Mouse (Mus musculus) megakaryocyte progenitor cell, adult 5-6 weeks (primary cell): ENCODE data around the gene Fam69a. TPM values are rescaled to one million over a fixed set of nuclear protein-coding genes. Genes with fewer than 3 reads are reported as not detected.
"Not testable (repeated sequence)": the region's sequence is repeated elsewhere in the genome, so short reads cannot be mapped to it uniquely, and the experiment has no call there.

Experiments
- ATAC-seq: replicated peaks from 2 replicates; pipeline ENCODE4 v1.8.0; 2016; ENCODE audit warnings: mild to moderate bottlenecking, moderate TSS enrichment, inconsistent platforms; ENCODE audit not compliant: poor library complexity
- total RNA-seq, 2 experiments: library from RNA; stranded (forward) in 1 of 2; stranded (reverse) in 1 of 2; fragments of 157-497, 149-512 nt in 1 of 2; fragments of 200-1000 nt in 1 of 2; gene quantifications; 2 replicates each; pipeline versions ENCODE4 v1.2.3 to v1.2.4; 2015 to 2017

Fam69a gene
- total RNA-seq, 2 experiments from 2014 or later = 27.8 to 48.4 TPM

DNA sequence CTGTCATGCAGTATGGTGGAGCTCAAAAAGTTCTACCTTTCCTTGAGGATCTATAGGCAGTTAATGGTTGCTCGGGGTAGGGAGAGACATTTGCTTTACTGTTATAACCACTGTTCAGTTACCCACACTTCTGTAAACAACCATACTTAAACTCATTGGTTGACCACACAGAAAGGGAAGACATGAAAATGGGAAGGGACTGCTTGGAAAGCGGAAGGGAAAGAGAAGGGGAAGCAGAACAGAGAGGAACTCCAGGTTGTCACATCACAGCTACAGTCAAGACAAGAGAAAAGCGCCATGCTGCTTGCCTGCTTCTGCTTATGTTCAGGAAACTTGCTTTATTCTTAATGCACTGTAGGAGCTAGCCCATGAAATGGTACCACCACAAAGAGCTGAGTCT, 37.3 kb downstream of the Fam69a start:
- ATAC-seq = peak; percentile 78

DNA sequence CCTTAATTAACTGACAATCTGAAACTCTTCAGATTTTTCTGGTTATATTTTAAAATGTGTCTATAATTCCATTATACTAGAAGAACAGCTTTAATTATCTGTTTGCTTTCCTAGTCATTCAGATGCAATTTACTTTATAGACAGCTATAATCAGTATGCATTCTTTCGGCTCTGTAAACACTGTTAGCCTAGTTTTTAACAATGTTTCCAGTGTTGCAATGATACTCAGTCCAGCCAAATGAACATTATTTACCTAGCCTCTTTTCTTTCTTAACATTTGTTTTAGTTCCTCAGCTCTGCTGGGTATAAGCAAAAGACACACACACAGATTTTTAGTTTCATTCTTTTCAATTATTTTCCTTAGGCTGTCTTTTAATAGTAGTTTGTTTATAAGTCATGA, 38.0 kb downstream of the Fam69a start:
- ATAC-seq = no peak

DNA sequence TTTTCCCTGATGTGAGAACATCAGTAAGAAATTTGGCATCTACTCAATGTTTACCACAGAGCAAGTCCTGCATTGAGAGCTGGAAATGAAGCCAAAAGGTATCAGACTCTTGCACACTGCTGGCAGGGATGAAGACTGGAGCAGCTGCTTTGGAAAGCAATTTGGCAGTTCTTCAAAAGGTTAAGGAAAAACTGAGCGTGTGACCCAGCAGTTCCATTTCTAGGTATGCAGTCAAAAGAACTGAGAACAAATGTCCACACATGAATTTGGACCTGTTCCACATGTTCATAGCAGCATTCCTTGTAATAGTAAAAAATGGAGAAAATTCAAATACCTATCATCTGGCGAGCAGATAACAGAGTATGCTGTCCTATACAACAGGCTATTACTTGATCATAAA, 39.3 kb downstream of the Fam69a start:
- peak; percentile 6; the same call in 1 of the 2 replicates for ATAC-seq

DNA sequence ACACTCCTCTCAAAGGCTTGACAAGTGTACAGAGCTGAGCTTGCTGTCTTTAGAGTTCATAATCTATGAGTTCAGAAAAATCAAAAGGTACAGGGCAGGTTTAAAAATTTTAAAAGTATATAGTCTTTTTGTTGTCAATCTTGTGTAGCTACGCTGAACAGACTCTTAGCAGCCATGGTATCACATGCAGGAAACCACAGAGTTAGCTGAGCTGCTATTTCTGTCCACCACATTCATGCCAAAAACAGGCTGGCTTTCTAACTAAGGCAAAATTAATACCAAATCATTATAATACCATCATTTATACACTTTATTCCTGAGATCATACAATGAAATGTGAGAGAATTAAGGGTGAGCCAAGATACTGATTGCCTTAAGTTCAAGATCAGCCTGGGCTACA, 40.4 kb downstream of the Fam69a start:
- ATAC-seq = no peak

DNA sequence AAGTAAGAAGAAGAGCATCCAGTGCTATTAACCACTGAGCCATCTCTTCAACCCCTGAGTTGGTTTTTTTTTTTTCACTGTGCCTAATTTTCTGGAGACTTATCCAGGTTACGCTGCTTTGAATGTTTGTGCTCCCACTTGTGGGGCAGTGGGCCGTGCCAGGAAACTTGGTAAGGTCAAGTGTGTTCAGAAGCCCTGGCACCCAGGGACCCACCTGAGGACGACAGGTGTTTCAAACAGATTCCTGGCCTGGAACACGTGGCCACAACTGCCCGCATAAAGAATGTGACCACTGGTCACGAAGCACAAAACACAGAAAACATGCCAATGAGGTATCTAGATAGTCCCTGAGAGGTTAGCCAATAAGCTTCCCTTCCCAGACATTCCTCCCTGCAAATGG, 43.4 kb downstream of the Fam69a start:
- ATAC-seq = no peak

DNA sequence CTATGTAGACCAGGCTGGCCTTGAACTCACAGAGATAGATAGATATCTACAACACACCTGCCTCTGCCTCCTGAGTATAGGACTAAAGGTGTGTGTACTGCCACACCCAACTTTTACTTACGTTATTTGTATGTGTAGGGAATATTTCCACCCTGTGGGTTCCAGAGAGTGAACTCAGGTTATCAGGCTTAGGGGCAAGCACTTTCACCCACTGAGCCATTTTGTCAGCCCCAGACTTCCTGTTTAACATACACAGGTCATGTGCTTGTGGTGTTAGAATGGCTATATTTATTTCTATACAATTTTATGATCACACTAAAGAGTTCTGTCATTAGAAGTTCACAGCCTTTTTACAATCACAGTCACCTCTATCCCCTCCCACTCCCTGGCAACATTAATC, 43.9 kb downstream of the Fam69a start:
- no peak for ATAC-seq

DNA sequence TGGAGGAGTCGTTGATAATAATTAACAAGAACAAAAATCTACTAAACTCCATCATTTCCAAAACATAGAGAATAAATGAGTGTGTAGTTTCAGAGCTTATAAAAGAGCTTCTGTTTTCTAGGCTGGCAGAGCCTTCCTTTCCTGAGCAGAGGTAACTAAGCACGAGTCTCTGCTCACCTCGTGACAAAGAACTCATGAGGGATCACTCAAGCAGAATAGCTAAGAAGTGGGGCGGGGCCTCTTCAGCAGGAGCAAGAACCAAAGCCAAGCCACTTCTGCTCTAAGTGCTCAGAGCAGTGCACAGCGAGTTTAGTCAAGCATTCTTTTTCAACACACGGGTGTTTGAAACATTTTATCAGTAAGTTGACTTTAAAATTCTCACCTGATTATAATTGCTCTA, 45.7 kb downstream of the Fam69a start:
- no peak for ATAC-seq

DNA sequence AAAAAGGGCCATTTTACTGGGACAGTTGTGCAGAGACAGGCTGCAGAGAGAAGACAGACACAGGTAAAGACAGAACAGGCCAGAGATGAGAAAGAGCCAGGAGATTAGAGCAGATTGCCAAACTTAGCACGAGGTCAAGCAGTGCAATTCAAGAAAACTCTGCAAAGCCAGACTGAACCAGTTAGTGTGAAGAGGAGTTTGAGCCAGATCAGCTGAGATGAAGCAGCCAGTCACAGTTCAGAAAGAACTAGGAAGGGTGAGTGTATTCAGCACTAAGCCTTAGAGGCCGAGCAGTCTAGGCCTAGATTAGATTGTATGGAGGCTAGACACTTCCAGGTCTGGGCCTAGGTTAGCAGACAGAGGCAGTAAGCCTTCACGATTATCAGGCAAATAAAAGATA, 47.2 kb downstream of the Fam69a start:
- ATAC-seq = peak; percentile 21; the same call in 1 of the 2 replicates

DNA sequence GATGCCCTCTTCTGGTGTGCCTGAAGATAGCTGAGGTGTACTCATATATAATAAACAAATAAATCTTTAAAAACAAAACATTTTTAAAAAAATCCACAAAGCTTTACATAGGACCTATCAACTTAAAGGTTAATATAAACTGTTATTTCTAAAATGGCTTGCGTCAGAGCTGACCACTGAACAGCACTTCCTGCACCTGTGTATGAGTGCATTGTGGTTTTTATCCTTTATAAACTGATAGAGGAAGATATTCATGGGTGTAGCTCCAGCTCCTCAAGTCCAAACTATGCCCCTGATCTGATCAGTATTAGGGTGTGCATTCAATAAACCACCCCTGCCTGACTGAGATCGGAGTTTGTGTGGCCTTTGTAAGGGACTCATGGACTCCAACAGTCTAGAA, 48.0 kb downstream of the Fam69a start:
- ATAC-seq = peak; percentile 23; the same call in 1 of the 2 replicates

DNA sequence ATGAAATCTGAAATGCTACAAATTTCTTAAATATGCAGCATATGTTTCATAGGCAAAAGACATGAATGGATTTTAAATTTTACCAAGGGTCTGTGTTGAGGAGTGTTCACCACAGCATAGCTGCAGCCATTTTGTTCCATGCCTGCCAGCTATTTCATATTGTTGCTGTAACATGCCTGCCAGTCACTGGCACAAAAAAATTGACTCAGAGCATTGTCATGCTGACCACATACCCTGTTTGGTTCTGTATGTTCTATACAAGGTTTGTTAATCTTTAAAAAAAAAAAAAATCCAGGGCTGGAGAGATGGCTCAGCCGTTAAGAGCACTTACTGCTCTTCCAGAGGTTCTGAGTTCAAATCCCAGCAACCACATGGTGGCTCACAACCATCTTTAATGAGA, 48.4 kb downstream of the Fam69a start:
- ATAC-seq = not testable (repeated sequence)

DNA sequence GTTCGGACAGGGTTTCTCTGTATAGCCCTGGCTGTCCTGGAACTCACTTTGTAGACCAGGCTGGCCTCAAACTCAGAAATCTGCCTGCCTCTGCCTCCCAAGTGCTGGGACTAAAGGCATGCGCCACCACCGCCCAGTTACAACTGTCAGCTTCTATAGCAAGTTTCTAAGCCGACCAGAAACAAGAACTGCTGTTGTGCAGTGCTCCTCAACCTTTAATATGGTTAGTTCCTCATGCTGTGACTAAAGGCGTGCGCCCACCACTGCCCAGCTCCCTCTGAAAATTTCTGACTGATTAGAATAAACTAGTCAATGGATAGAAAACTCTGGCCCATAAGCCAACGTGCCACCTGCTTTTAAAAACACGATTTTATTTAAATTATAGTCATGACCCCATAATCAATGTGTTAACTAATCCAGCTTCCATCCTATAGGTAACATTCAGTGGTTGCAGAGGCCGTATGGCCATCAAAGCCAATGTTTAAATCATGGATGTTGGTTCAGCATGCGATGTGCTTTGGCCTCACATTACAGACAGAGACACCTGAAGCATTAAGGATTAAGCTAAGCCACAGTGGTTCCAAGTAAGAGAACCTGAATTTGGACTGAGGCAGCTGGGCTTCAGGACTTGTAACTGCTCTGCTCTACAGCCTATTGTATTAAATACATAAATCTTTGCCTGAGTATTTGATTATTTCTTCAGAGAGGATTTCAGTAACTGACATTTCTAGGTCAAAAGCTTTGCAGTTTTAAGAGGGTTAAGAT, 50.1 kb downstream of the Fam69a start:
- ATAC-seq = no peak

DNA sequence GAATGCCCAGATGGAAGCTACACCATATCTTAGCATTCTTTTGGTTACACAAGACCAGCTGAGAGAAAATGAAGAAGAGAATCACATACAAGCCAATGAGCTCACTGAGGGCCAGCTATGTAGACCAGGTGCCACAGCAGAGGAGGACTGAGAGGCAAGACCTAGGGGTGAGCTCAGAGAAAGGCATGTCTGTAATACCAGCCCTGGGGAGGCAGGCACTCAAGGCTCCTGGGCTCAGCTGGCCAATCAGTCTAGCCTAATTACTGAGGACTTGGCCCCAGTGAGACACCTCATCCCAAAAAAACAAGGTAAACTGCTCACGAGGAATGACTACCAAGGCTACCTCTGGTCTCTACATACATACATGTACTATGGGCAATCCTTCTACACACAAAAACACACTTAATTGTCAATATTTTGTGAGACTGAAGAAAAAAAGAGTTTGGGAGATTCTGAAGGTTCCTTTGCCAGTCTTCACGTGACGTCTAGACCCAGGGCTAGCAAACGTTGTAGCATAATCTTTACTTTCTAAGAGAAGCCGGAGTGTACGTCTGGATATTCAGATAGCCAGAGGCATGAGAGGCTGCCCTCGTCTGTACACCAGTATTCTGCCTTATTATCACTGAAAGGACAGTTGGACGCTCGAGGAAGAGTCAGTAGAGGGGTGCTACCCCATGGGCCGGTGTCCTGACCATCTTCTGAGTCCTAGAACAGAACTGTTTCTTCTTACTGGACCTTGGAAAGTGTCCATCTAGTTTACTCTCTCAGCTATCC, 51.9 kb downstream of the Fam69a start:
- ATAC-seq = peak; percentile 49; the same call in 1 of the 2 replicates

DNA sequence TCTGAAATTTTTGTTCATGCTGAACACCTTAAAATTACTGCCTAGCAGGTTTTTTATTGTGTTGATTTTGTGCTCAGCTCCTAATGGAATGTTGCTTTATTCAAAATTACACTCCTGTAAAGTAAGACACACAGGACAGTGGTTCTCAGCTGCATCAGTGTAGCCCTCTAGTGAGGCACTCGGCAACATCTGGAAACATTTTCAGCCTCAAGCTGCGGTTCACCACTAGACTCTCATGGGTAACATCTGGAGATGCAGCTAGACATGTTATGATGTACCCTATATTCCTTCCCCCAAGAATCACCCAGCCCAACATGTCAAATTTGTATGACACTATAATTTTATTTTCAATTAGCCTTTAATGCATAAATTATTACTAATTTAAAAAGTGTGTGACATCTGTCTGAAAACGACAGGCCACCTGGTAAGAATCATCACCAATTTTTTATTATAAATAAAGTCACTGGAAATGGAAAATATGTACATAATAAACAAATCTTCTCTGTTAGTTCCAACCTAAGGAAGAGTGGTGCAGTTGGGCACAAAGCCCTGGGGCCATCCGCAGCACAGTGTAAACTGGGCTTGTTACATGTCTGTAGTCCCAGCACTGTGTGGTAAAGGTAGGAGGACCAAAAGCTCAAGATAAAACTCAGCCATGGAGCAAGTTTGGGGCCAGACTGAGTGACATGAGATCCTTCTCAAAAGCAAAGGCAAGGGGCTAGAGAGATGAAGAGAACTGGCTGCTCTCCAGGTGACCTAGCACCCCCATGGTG, 53.5 kb downstream of the Fam69a start:
- no peak for ATAC-seq

DNA sequence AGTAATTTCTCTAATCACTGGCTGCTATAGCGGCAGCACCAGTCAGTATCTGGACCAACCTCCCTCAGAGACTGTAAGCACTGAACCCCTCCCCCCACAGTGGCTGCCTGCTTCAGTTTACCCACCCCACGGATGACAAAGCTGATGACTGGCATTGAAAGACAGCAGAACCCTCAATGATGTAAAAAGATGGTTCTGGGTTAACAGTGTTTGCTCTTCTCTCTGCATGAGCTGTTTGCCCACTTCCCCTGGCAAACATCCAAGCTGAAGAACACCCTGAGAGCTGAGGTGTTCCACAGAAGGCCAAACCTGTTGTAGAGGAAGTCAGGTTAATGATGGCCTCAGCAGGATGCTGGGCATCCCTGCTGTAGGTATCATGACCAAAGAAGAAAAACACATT, 54.3 kb downstream of the Fam69a start:
- peak; percentile 50; the same call in 1 of the 2 replicates for ATAC-seq

DNA sequence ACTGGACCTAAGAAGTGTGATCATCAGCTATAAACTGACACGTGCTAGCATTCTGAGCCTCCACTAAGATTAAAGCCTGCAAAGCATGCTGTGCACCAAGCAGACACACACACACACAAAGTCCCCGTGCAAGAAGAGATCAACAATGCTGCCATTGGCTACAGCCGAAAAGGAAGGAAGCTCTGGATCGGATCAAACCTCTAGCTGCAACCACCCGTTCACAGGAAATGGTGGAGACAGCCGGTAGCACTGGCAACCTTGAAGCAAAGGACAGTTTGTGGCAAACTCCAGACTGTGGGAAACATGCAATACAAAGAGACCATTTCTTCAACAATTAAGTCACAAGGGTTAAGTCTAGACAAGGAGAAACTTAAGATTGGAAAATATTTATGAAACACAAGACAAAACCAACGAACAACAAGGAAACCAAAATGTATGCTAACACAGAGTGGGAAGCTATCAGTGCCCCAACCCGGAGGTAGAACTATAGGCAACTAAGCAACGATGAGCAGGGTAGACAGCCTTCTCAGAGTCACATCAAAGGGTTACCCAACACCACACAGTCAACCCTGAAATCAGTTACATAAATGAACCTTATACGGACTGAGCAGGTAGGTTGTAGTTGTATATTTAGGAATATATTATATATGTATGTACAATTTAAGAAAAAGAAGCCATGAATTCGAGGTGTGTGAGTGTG, 60.2 kb downstream of the Fam69a start:
- peak; percentile 74 for ATAC-seq

DNA sequence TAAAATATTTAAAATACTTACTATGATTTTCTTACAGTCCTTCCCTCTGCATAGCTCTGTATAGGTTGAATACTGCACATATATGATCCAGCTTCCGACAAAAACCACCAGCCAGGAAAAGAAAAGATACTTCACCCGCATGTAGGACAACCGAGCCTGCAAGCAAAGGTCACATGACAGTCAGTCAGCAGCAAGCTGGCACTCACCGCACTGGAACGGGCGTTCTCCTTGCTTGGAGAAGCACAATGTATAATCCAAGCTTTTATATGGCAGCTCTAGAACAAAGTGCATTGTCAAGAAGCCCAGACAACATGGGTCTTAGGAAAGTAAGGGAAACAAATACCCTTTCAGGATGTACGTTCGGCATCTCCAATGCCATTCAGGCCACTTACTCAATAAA, 62.3 kb downstream of the Fam69a start:
- ATAC-seq = no peak

DNA sequence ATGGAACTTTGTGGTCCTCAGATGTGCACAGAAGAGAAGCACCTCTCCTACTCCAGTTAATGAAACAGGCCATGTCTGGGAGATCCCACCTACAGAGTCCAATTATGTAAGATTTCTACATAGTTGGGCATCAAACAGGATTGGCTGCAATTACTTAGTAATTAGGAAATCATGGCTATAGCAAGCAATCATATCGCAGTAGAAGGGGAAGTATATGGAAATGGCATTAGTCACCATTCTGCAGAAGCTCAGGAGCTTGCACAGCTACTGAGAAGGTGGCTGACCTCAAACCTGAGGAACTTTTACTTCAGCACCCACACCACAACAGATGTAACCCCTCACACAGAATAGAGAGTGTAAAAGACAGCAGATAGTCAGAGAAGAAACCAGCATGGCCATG, 64.0 kb downstream of the Fam69a start:
- peak; percentile 78 for ATAC-seq

DNA sequence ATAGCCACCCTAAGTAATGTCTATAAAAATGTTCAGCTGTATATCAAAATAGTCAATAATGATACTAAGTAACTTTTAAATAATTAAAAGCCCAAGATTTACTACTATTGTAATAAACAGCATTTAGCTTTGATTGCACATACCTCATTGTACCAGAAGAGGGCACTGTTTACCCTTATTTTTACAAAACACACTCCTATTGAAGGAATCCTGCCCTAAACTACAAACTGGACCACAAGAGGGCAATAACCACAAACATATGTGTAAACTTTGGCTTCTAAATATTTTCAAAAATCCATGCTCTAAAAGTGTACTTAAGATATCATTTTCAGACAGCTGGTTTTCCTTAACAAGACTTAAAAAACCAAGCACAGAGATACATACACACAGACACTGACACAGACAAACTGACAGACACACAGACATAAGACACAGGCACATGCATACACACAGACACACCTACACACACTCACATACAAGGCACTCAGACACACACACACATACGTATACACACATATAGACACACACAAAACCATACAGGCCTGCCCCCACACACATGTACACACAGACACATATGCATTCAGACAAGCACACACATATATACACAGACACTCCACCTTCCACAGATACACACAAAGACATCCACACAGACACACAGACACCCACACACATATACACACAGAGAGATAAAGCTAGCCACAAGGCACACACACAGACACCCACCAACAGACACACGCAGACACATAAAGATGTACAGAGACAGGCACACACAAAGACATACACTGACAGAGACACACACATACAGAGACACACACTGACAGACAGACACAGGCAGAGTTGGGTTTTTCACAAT, 65.3 kb downstream of the Fam69a start:
- ATAC-seq = peak; percentile 89

DNA sequence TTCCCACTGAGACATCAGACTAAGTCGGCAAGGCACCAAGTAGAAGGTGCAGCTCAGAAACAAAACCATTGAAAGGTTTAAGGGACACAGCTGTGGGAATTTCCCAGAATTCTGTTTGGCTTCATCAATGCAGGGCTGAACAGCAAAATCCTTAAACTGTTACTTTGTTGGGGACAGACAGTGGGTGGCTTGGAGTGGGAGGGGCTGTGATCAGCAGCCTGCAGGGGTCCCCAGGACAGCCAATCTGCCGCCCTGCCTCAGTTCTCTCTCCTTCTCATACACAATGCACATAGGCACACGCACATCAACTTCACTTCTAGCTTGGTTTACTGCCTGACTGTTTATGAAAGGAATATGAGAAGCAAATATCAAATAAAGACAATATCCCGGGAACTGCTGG, 71.6 kb downstream of the Fam69a start:
- ATAC-seq = no peak

DNA sequence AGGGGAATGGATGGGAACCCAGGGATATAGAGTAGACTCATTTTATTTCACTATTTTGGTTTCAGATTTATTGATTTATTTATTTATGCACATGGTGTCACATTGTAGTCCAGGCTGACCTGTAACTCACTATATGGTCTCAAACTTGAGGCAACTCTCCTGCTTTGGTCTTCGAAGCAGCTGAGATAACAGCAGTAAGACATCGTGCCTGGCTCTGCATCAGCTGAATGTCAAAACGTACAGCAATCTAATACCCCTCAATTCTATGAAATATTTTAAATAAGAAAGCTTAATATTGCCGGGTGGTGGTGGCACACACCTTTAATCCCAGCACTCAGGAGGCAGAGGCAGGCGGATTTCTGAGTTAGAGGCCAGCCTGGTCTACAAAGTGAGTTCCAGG, 75.9 kb downstream of the Fam69a start:
- ATAC-seq = no peak
